Mouse (Mus musculus): ENCODE measurements at regions not wholly inside any gene's neighbourhood (a gene's known extent, or its start where the extent isn't known, plus 50 kb on each side); places are given as distances from the start of the nearest gene placed in this dataset.
A peak's percentile ranks its signal among the peaks of the same experiment; 100 is the strongest.

GRCm38 (mm10) chr15:6030396-6030795, 269.2 kb upstream of the Dab2 start:
- DNase-seq (ENCODE audit: low read depth), result no peak

GRCm38 (mm10) chr15:6034156-6034555, 265.4 kb upstream of the Dab2 start:
- DNase-seq (ENCODE audit: low read depth), result no peak

- DNase-seq (ENCODE audit: low read depth), result no peak
Observed at GRCm38 (mm10) chr15:6044511-6045256, 254.9 kb upstream of the Dab2 start.

GRCm38 (mm10) chr15:6055703-6056102, 243.9 kb upstream of the Dab2 start:
- no peak for DNase-seq (ENCODE audit: low read depth)

- DNase-seq (ENCODE audit: low read depth), result peak; percentile 77
Observed at GRCm38 (mm10) chr15:6056887-6057626, 242.5 kb upstream of the Dab2 start.

- no peak for DNase-seq (ENCODE audit: low read depth)
Observed at GRCm38 (mm10) chr15:6059361-6059760, 240.2 kb upstream of the Dab2 start.

GRCm38 (mm10) chr15:6059790-6060189, 239.8 kb upstream of the Dab2 start:
- peak; percentile 25 for DNase-seq (ENCODE audit: low read depth)

GRCm38 (mm10) chr15:6060649-6061048, 238.9 kb upstream of the Dab2 start:
- DNase-seq (ENCODE audit: low read depth), result no peak

- no peak for DNase-seq (ENCODE audit: low read depth)
Observed at GRCm38 (mm10) chr15:6065100-6065499, 234.5 kb upstream of the Dab2 start.

- peak; percentile 12 for DNase-seq (ENCODE audit: low read depth)
Observed at GRCm38 (mm10) chr15:6067380-6067779, 232.2 kb upstream of the Dab2 start.

- no peak for DNase-seq (ENCODE audit: low read depth)
Observed at GRCm38 (mm10) chr15:6068371-6068770, 231.2 kb upstream of the Dab2 start.

- no peak for DNase-seq (ENCODE audit: low read depth)
Observed at GRCm38 (mm10) chr15:6071873-6072272, 227.7 kb upstream of the Dab2 start.

- DNase-seq (ENCODE audit: low read depth), result no peak
Observed at GRCm38 (mm10) chr15:6072920-6073319, 226.7 kb upstream of the Dab2 start.

GRCm38 (mm10) chr15:6080714-6081635, 218.6 kb upstream of the Dab2 start:
- peak; percentile 64 for DNase-seq (ENCODE audit: low read depth)

- no peak for DNase-seq (ENCODE audit: low read depth)
Observed at GRCm38 (mm10) chr15:6087208-6087607, 212.4 kb upstream of the Dab2 start.

- no peak for DNase-seq (ENCODE audit: low read depth)
Observed at GRCm38 (mm10) chr15:6088498-6088897, 211.1 kb upstream of the Dab2 start.

GRCm38 (mm10) chr15:6129697-6130096, 169.9 kb upstream of the Dab2 start:
- no peak for DNase-seq (ENCODE audit: low read depth)

- DNase-seq (ENCODE audit: low read depth), result no peak
Observed at GRCm38 (mm10) chr15:6132216-6132615, 167.4 kb upstream of the Dab2 start.

- DNase-seq (ENCODE audit: low read depth), result no peak
Observed at GRCm38 (mm10) chr15:6145071-6145470, 154.5 kb upstream of the Dab2 start.

- no peak for DNase-seq (ENCODE audit: low read depth)
Observed at GRCm38 (mm10) chr15:6154706-6155105, 144.9 kb upstream of the Dab2 start.

- peak; percentile 39 for DNase-seq (ENCODE audit: low read depth)
Observed at GRCm38 (mm10) chr15:6180261-6180660, 119.3 kb upstream of the Dab2 start.

- no peak for DNase-seq (ENCODE audit: low read depth)
Observed at GRCm38 (mm10) chr15:6183627-6184026, 116.0 kb upstream of the Dab2 start.

All from 416B (cell line).